Mouse (Mus musculus) MEL (cell line): Measurements from ENCODE around the gene Fastk.

Experiments used
- CTCF ChIP-seq, 3 experiments: IDR thresholded peaks in 2 of 3; conservative IDR thresholded peaks in 1 of 3; 2 replicates each; pipeline ENCODE4 v1.5.1; 2011 to 2012; ENCODE audit warnings: low read length in 3 of 3, low read depth in 2 of 3, mild to moderate bottlenecking in 2 of 3, improper control_type of control experiment in 1 of 3, inconsistent platforms in 1 of 3, mixed read lengths in 1 of 3, moderate library complexity in 1 of 3; ENCODE audit not compliant: control insufficient read depth in 1 of 3, insufficient read depth in 1 of 3, poor library complexity in 1 of 3, severe bottlenecking in 1 of 3
- ELF1 ChIP-seq: IDR thresholded peaks from 2 replicates; pipeline ENCODE4 v1.6.1; 2014; ENCODE audit warnings: low read depth, mild to moderate bottlenecking, inconsistent platforms, low read length, improper control_type of control experiment, moderate library complexity

- TF ChIP-seq ELF1 (0 out of 2 replicates have a peak, but pooled peaks have one; percentile 42), CTCF (IDR thresholded peaks at IDR 0.05 in 2 of 3, conservative IDR thresholded peaks at IDR 0.05 in 1 of 3; ENCODE audit: control insufficient read depth in 1 of 3, insufficient read depth in 1 of 3, low read depth in 2 of 3, low read length in 3 of 3, poor library complexity in 1 of 3, severe bottlenecking in 1 of 3) (peak; percentile 74 to 93 (median 90))
Measured at GRCm38 (mm10) chr5:24416222-24416736, 28.8 kb downstream of the Fastk start.
